Mouse (Mus musculus) myocyte (in vitro differentiated cells): ENCODE results near the gene Dnajb11.

Source experiments
- MAX ChIP-seq: IDR thresholded peaks from one replicate; pipeline ENCODE4 v1.6.1; 2011; ENCODE audit warnings: low read depth, mild to moderate bottlenecking, control low read depth
- MYOD1 ChIP-seq, 3 experiments: IDR thresholded peaks; one replicate each; pipeline ENCODE4 v1.6.1; 2011; ENCODE audit warnings: control low read depth in 2 of 3, low read depth in 2 of 3, mild to moderate bottlenecking in 2 of 3, moderate library complexity in 1 of 3; ENCODE audit not compliant: insufficient read length in 2 of 3, control insufficient read depth in 1 of 3
- MYOG ChIP-seq, 3 experiments: IDR thresholded peaks; one replicate each; pipeline ENCODE4 v1.6.1; 2011; ENCODE audit warnings: control low read depth in 2 of 3, low read depth in 2 of 3, mild to moderate bottlenecking in 2 of 3; ENCODE audit not compliant: insufficient read length in 2 of 3, control insufficient read depth in 1 of 3, insufficient read depth in 1 of 3
- POLR2A ChIP-seq: IDR thresholded peaks from one replicate; pipeline ENCODE4 v1.6.1; 2011; ENCODE audit warnings: low read depth, mild to moderate bottlenecking, control low read depth, moderate library complexity; ENCODE audit not compliant: insufficient read length
- POLR2AphosphoS2 ChIP-seq: IDR thresholded peaks from one replicate; pipeline ENCODE4 v1.6.1; 2011; ENCODE audit warnings: low read depth, control low read depth; ENCODE audit not compliant: insufficient read length

DNA sequence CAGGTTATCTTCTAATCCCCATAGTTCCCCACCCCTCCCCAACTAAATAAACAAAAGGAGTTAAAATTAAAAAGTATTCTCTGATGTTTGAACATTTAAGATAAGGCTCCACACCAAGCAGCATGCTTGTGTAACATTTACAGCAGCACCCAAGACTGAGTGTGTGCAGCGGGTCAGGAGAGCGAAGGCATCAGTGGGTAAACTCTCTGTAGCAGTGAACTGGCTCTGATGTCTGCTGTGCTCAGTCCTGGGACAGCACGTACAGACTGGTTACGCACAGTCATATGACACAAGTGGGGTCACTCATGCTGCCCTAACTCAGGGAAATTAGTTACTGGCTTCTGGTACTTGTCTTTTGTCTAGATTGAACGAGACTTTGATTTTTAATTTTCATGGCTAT is 14.8 kb upstream of the Dnajb11 start:
- TF ChIP-seq MAX (no peak), MYOD1 (IDR thresholded peaks at IDR 0.05; ENCODE audit: control insufficient read depth in 1 of 3, insufficient read length in 2 of 3, low read depth in 2 of 3) (no peak), POLR2A (no peak), POLR2AphosphoS2 (no peak), MYOG (IDR thresholded peaks at IDR 0.05; ENCODE audit: control insufficient read depth in 1 of 3, insufficient read depth in 1 of 3, insufficient read length in 2 of 3, low read depth in 2 of 3) (no peak)
